Comparison of ENCODE assay signal across 12 mouse cellular contexts in genomic region chr2:50694849-50695248, GRCm38 (mm10).
DNase-seq lines count a peak whose midpoint lies in the region; ATAC-seq lines count a peak whose summit lies in the region.
"Had no signal": no experiment of that assay in that cellular context is flagged by ENCODE, and none has a peak within 500 bp of the region (broad histone marks: within the 10 kb centered on the region; RNA-seq: fewer than 3 reads in every experiment).

No protein-coding gene starts in this region.

- no peaks in the 10 kb centered on the region for H3K27me3 ChIP-seq in kidney, embryonic 14.5 days (ENCODE audit: control insufficient read depth, insufficient read depth, low read length)
- H3K27me3 ChIP-seq in hindbrain, embryonic 10.5 days (ENCODE audit: insufficient read depth, poor library complexity, severe bottlenecking) = peaks cover 3% of the 10 kb centered on the region
- no peaks in the 10 kb centered on the region for H3K27me3 ChIP-seq in midbrain, embryonic 16.5 days (ENCODE audit: control insufficient read depth, insufficient read depth, low read depth, low read length)
- H3K27me3 ChIP-seq: embryonic facial prominence, embryonic 15.5 days; limb, embryonic 12.5 days had no signal

- DNase-seq in kidney, postnatal 4 days = no peak
- peak; percentile 56 to 60 for DNase-seq in adrenal gland, postnatal 36 days
- peak; percentile 55 for DNase-seq in hindbrain, embryonic 10.5 days (ENCODE audit: low spot score)
- DNase-seq in gastrocnemius, postnatal 10 days = no peak
- DNase-seq in spleen, adult 12 weeks (ENCODE audit: low spot score) = no peak
- DNase-seq: heart, postnatal 4 days; lung, postnatal 14 days had no signal

- no peaks in the 10 kb centered on the region for H3K36me3 ChIP-seq in kidney, embryonic 14.5 days (ENCODE audit: control insufficient read depth, insufficient read depth, low read length)
- no peaks in the 10 kb centered on the region for H3K36me3 ChIP-seq in hindbrain, embryonic 10.5 days
- no peaks in the 10 kb centered on the region for H3K36me3 ChIP-seq in midbrain, embryonic 16.5 days (ENCODE audit: control insufficient read depth, insufficient read depth, low read length)
- H3K36me3 ChIP-seq: embryonic facial prominence, embryonic 15.5 days; limb, embryonic 12.5 days had no signal

- 57% methylated on average over 2 of the region's 2 CpGs for WGBS in kidney, embryonic 14.5 days
- WGBS in hindbrain, embryonic 10.5 days = 54% methylated on average over 2 of the region's 2 CpGs
- 32% methylated on average over 2 of the region's 2 CpGs for WGBS in midbrain, embryonic 16.5 days

- H3K4me1 ChIP-seq in kidney, embryonic 14.5 days (ENCODE audit: control insufficient read depth, insufficient read depth, low read length) = 0 out of 2 replicates have a peak, but pooled peaks cover 4% of the 10 kb centered on the region
- peaks cover 27% of the 10 kb centered on the region for H3K4me1 ChIP-seq in hindbrain, embryonic 10.5 days (replicated peaks)
- peaks cover 9% of the 10 kb centered on the region; the same call in 1 of the 2 replicates for H3K4me1 ChIP-seq in midbrain, embryonic 16.5 days (ENCODE audit: control insufficient read depth, insufficient read depth, low read length)
- H3K4me1 ChIP-seq: embryonic facial prominence, embryonic 15.5 days had no signal

- no peaks in the 10 kb centered on the region for H3K9me3 ChIP-seq in kidney, embryonic 14.5 days (ENCODE audit: control insufficient read depth, low read length)
- H3K9me3 ChIP-seq in hindbrain, embryonic 10.5 days = no peaks in the 10 kb centered on the region
- H3K9me3 ChIP-seq in midbrain, embryonic 16.5 days (replicated peaks; ENCODE audit: control insufficient read depth, low read length, poor library complexity, severe bottlenecking) = no peaks in the 10 kb centered on the region
- H3K9me3 ChIP-seq: embryonic facial prominence, embryonic 15.5 days; limb, embryonic 12.5 days had no signal

- no peak overlapping the region for H3K27ac ChIP-seq in kidney, embryonic 14.5 days (ENCODE audit: low read depth, low read length)
- peak overlapping the region; percentile 53; the same call in 1 of the 2 replicates for H3K27ac ChIP-seq in hindbrain, embryonic 10.5 days
- no peak overlapping the region for H3K27ac ChIP-seq in midbrain, embryonic 16.5 days (ENCODE audit: low read length)
- H3K27ac ChIP-seq: embryonic facial prominence, embryonic 15.5 days; limb, embryonic 12.5 days had no signal

- H3K9ac ChIP-seq in kidney, embryonic 14.5 days (ENCODE audit: low read depth, low read length) = no peak overlapping the region
- no peak overlapping the region for H3K9ac ChIP-seq in midbrain, embryonic 16.5 days (ENCODE audit: low read depth, low read length)
- H3K9ac ChIP-seq: embryonic facial prominence, embryonic 15.5 days; limb, embryonic 12.5 days had no signal

- no peak overlapping the region for H3K4me2 ChIP-seq in kidney, embryonic 14.5 days (replicated peaks; ENCODE audit: low read depth, low read length)
- H3K4me2 ChIP-seq in midbrain, embryonic 16.5 days (ENCODE audit: low read length) = no peak overlapping the region
- H3K4me2 ChIP-seq: embryonic facial prominence, embryonic 15.5 days; limb, embryonic 12.5 days had no signal

- no peak overlapping the region for H3K4me3 ChIP-seq in kidney, embryonic 14.5 days (ENCODE audit: low read length)
- no peak overlapping the region for H3K4me3 ChIP-seq in hindbrain, embryonic 10.5 days
- H3K4me3 ChIP-seq in midbrain, embryonic 16.5 days (ENCODE audit: low read depth, low read length) = no peak overlapping the region
- H3K4me3 ChIP-seq: embryonic facial prominence, embryonic 15.5 days; limb, embryonic 12.5 days had no signal

- ATAC-seq in kidney, embryonic 14.5 days (ENCODE audit: low FRiP score, low TSS enrichment) = peak; percentile 68; the same call in 1 of the 2 replicates
- peak; percentile 54; the same call in 1 of the 2 replicates for ATAC-seq in midbrain, embryonic 16.5 days
- no peak for ATAC-seq in cerebellum, adult (ENCODE audit: insufficient number of reproducible peaks, low FRiP score, low TSS enrichment)

Comparison
In these comparisons a context has a peak if more than half of its experiments do, and no peak if none do; other contexts are left out.
1. DNase-seq: peak in adrenal gland, postnatal 36 days (2 of 2) and hindbrain, embryonic 10.5 days (single experiment); none in kidney, postnatal 4 days (0 of 2), gastrocnemius, postnatal 10 days (single experiment) and spleen, adult 12 weeks (single experiment).